8 mouse cellular contexts compared by ENCODE assay signal in genomic region chr2:94010335-94011291, GRCm38 (mm10). TPM values are rescaled to one million over a fixed set of nuclear protein-coding genes. Genes with fewer than 3 reads are reported as not detected.
DNase-seq lines count a peak whose midpoint lies in the region; ATAC-seq lines count a peak whose summit lies in the region.

Gene Alkbh3, minus strand, starts transcription at chr2:94010807.

- peak within 1 kb of the TSS; percentile 62 for H3K27ac ChIP-seq in hindbrain, embryonic 15.5 days (replicated peaks)

- ATAC-seq in hindbrain, embryonic 15.5 days (ENCODE audit: low FRiP score, low read depth) = peak; percentile 99

- DNase-seq in T-cell, adult 2 months (ENCODE audit: low spot score) = peak; percentile 92
- peak; percentile 94 to 97 for DNase-seq in cerebellum, postnatal 36 days
- DNase-seq in frontal cortex, postnatal 36 days (ENCODE audit: low spot score in 2 of 2) = peak; percentile 93 to 96
- DNase-seq in left cerebral cortex, adult 11 months (ENCODE audit: low spot score) = peak; percentile 85
- peak; percentile 94 to 96 for DNase-seq in lung, postnatal 4 days
- peak; percentile 90 for DNase-seq in retina, postnatal 7 days (ENCODE audit: low read depth, low spot score)
- peak; percentile 86 for DNase-seq in urinary bladder, adult 2 months (ENCODE audit: low spot score)

- peak within 1 kb of the TSS; percentile 69 for H3K4me2 ChIP-seq in hindbrain, embryonic 15.5 days

- peak within 1 kb of the TSS; percentile 84 for H3K9ac ChIP-seq in hindbrain, embryonic 15.5 days

- peaks cover 27% of the 10 kb centered on the region for H3K36me3 ChIP-seq in hindbrain, embryonic 15.5 days

- peaks cover 23% of the 10 kb centered on the region for H3K4me1 ChIP-seq in hindbrain, embryonic 15.5 days (replicated peaks)

- H3K27me3 ChIP-seq in hindbrain, embryonic 15.5 days = no peaks in the 10 kb centered on the region

- peak within 1 kb of the TSS; percentile 82 for H3K4me3 ChIP-seq in hindbrain, embryonic 15.5 days

- 5% methylated on average over 47 of the region's 47 CpGs for WGBS in hindbrain, embryonic 15.5 days

- H3K9me3 ChIP-seq in hindbrain, embryonic 15.5 days = no peaks in the 10 kb centered on the region

RNA-seq across cellular contexts. Expression of gene Alkbh3, which starts in this region (rescaled TPM):
- 44.9 and 46.0 TPM in 2 replicates for polyA plus RNA-seq in hindbrain, embryonic 15.5 days (2015; fragmentation: Nextera tagmentation; extraction: Ambion mirVana)
- 69.6 and 77.1 TPM in 2 replicates for polyA plus RNA-seq in urinary bladder, adult 2 months (2012; rRNA removed)

Comparison
In these comparisons a context has a peak if more than half of its experiments do, and no peak if none do; other contexts are left out.
1. Peak in every context shown above with its lines: DNase-seq, ATAC-seq, H3K4me3 ChIP-seq and H3K27ac ChIP-seq.